Mouse (Mus musculus): ENCODE data around the gene Gpc2. TPM values are rescaled to one million over a fixed set of nuclear protein-coding genes. Genes with fewer than 3 reads are reported as not detected.

Gene Gpc2
- 101 and 134 TPM in 2 replicates for polyA plus RNA-seq (2015; fragmentation: Nextera tagmentation; extraction: Ambion mirVana)

GRCm38 (mm10) chr5:138279585-138280424, at the start of gene Gpc2, which contains the start of the genes Gm43720 and Stag3:
Gene Gpc2, minus strand, starts transcription at chr5:138280005.
Gene Gm43720, minus strand, starts transcription at chr5:138279958.
Gene Stag3, plus strand, starts transcription at chr5:138280240.
- Histone ChIP-seq H3K27me3 (replicated peaks) (no peaks in the 10 kb centered on the region), H3K4me1 (peaks cover 48% of the 10 kb centered on the region), H3K36me3 (peaks cover 7% of the 10 kb centered on the region), H3K27ac (replicated peaks) (peak within 1 kb of the TSS; percentile 81), H3K9me3 (replicated peaks) (no peaks in the 10 kb centered on the region), H3K4me3 (replicated peaks) (peak within 1 kb of the TSS; percentile 61), H3K9ac (replicated peaks) (peak within 1 kb of the TSS; percentile 74), H3K4me2 (peak within 1 kb of the TSS; percentile 78)
- ATAC-seq (ENCODE audit: low FRiP score), result peak; percentile 98
- under 1% methylated on average over 56 of the region's 56 CpGs for WGBS

- Histone ChIP-seq H3K27ac (replicated peaks) (no peak overlapping the region), H3K4me2 (no peak overlapping the region), H3K4me1 (no peaks in the 10 kb centered on the region), H3K9me3 (replicated peaks) (no peaks in the 10 kb centered on the region), H3K36me3 (no peaks in the 10 kb centered on the region), H3K9ac (replicated peaks) (no peak overlapping the region), H3K27me3 (replicated peaks) (no peaks in the 10 kb centered on the region), H3K4me3 (replicated peaks) (no peak overlapping the region)
- ATAC-seq (ENCODE audit: low FRiP score), result no peak
- 93% methylated on average over 3 of the region's 3 CpGs for WGBS
Observed at GRCm38 (mm10) chr5:138312795-138313194, 33.0 kb upstream of the Gpc2 start.

GRCm38 (mm10) chr5:138299613-138300012, 19.8 kb upstream of the Gpc2 start:
- WGBS, result 89% methylated on average over 2 of the region's 2 CpGs
- H3K9ac ChIP-seq (replicated peaks), result no peak overlapping the region

GRCm38 (mm10) chr5:138294158-138294557, 14.4 kb upstream of the Gpc2 start:
- Histone ChIP-seq H3K9me3 (replicated peaks) (no peaks in the 10 kb centered on the region), H3K4me3 (replicated peaks) (no peak overlapping the region)
- no peak for ATAC-seq (ENCODE audit: low FRiP score)

More at GRCm38 (mm10) chr5:138299613-138300012, 19.8 kb upstream of the Gpc2 start:
- Histone ChIP-seq H3K4me1 (no peaks in the 10 kb centered on the region), H3K9me3 (replicated peaks) (no peaks in the 10 kb centered on the region), H3K4me3 (replicated peaks) (no peak overlapping the region), H3K36me3 (peaks cover 21% of the 10 kb centered on the region; the same call in 1 of the 2 replicates), H3K27ac (replicated peaks) (no peak overlapping the region), H3K27me3 (replicated peaks) (no peaks in the 10 kb centered on the region), H3K4me2 (no peak overlapping the region)
- ATAC-seq (ENCODE audit: low FRiP score), result no peak

GRCm38 (mm10) chr5:138291638-138292037, 11.8 kb upstream of the Gpc2 start:
- WGBS, result 91% methylated on average over 1 of the region's 1 CpGs
- Histone ChIP-seq H3K9ac (replicated peaks) (no peak overlapping the region), H3K27ac (replicated peaks) (no peak overlapping the region), H3K9me3 (replicated peaks) (no peaks in the 10 kb centered on the region), H3K4me2 (no peak overlapping the region), H3K4me1 (no peaks in the 10 kb centered on the region), H3K4me3 (replicated peaks) (no peak overlapping the region), H3K27me3 (replicated peaks) (no peaks in the 10 kb centered on the region), H3K36me3 (peaks cover 3% of the 10 kb centered on the region; the same call in 1 of the 2 replicates)
- no peak for ATAC-seq (ENCODE audit: low FRiP score)

More at GRCm38 (mm10) chr5:138294158-138294557, 14.4 kb upstream of the Gpc2 start:
- no peaks in the 10 kb centered on the region for H3K4me1 ChIP-seq
- no peak overlapping the region for H3K27ac ChIP-seq (replicated peaks)
- no peaks in the 10 kb centered on the region for H3K27me3 ChIP-seq (replicated peaks)
- H3K9ac ChIP-seq (replicated peaks), result no peak overlapping the region
- peaks cover 3% of the 10 kb centered on the region; the same call in 1 of the 2 replicates for H3K36me3 ChIP-seq
- no peak overlapping the region for H3K4me2 ChIP-seq

GRCm38 (mm10) chr5:138287861-138288260, 8.1 kb upstream of the Gpc2 start:
- Histone ChIP-seq H3K9ac (replicated peaks) (no peak overlapping the region), H3K4me2 (no peak overlapping the region), H3K9me3 (replicated peaks) (no peaks in the 10 kb centered on the region), H3K27ac (replicated peaks) (no peak overlapping the region), H3K27me3 (replicated peaks) (no peaks in the 10 kb centered on the region), H3K4me1 (no peaks in the 10 kb centered on the region), H3K36me3 (peaks cover 3% of the 10 kb centered on the region; the same call in 1 of the 2 replicates), H3K4me3 (replicated peaks) (no peak overlapping the region)
- WGBS, result 76% methylated on average over 3 of the region's 3 CpGs
- ATAC-seq (ENCODE audit: low FRiP score), result no peak

- Histone ChIP-seq H3K4me2 (no peak overlapping the region), H3K4me3 (replicated peaks) (no peak overlapping the region), H3K36me3 (no peaks in the 10 kb centered on the region), H3K4me1 (peaks cover 11% of the 10 kb centered on the region), H3K9ac (replicated peaks) (no peak overlapping the region), H3K9me3 (replicated peaks) (no peaks in the 10 kb centered on the region), H3K27me3 (replicated peaks) (no peaks in the 10 kb centered on the region), H3K27ac (replicated peaks) (no peak overlapping the region)
- no peak for ATAC-seq (ENCODE audit: low FRiP score)
- 59% methylated on average over 1 of the region's 1 CpGs for WGBS
Observed at GRCm38 (mm10) chr5:138283540-138283939, 3.7 kb upstream of the Gpc2 start.

GRCm38 (mm10) chr5:138281798-138282197, 2.0 kb upstream of the Gpc2 start:
- H3K27me3 ChIP-seq (replicated peaks), result no peaks in the 10 kb centered on the region
- no peak overlapping the region for H3K4me3 ChIP-seq (replicated peaks)
- H3K9ac ChIP-seq (replicated peaks), result no peak overlapping the region
- no peak for ATAC-seq (ENCODE audit: low FRiP score)
- H3K36me3 ChIP-seq, result peaks cover 5% of the 10 kb centered on the region
- H3K4me2 ChIP-seq, result no peak overlapping the region
- WGBS, result 82% methylated on average over 2 of the region's 2 CpGs
- peaks cover 28% of the 10 kb centered on the region for H3K4me1 ChIP-seq
- H3K27ac ChIP-seq (replicated peaks), result no peak overlapping the region
- H3K9me3 ChIP-seq (replicated peaks), result no peaks in the 10 kb centered on the region

- H3K27me3 ChIP-seq (replicated peaks), result no peaks in the 10 kb centered on the region
- peak overlapping the region; percentile 61 for H3K4me3 ChIP-seq (replicated peaks)
- H3K9ac ChIP-seq (replicated peaks), result no peak overlapping the region
- peaks cover 7% of the 10 kb centered on the region for H3K36me3 ChIP-seq
- H3K27ac ChIP-seq (replicated peaks), result no peak overlapping the region
- H3K9me3 ChIP-seq (replicated peaks), result no peaks in the 10 kb centered on the region
- no peak for ATAC-seq (ENCODE audit: low FRiP score)
- peaks cover 38% of the 10 kb centered on the region for H3K4me1 ChIP-seq
- H3K4me2 ChIP-seq, result peak overlapping the region; percentile 78
- WGBS, result 93% methylated on average over 15 of the region's 15 CpGs
Observed at GRCm38 (mm10) chr5:138280829-138281228, 1.0 kb upstream of the Gpc2 start.

- peaks cover 42% of the 10 kb centered on the region for H3K4me1 ChIP-seq
- no peaks in the 10 kb centered on the region for H3K9me3 ChIP-seq (replicated peaks)
- H3K4me2 ChIP-seq, result peak overlapping the region; percentile 78
- H3K4me3 ChIP-seq (replicated peaks), result peak overlapping the region; percentile 61
- peaks cover 7% of the 10 kb centered on the region for H3K36me3 ChIP-seq
- ATAC-seq (ENCODE audit: low FRiP score), result no peak
- H3K27me3 ChIP-seq (replicated peaks), result no peaks in the 10 kb centered on the region
- 21% methylated on average over 26 of the region's 26 CpGs for WGBS
- no peak overlapping the region; the same call in 1 of the 2 replicates for H3K9ac ChIP-seq (replicated peaks)
- H3K27ac ChIP-seq (replicated peaks), result peak overlapping the region; percentile 58
Observed at GRCm38 (mm10) chr5:138280425-138280768, 592 bp upstream of the Gpc2 start.

- Histone ChIP-seq H3K4me3 (replicated peaks) (peak overlapping the region; percentile 61), H3K36me3 (peaks cover 12% of the 10 kb centered on the region), H3K4me1 (peaks cover 56% of the 10 kb centered on the region), H3K4me2 (peak overlapping the region; percentile 78), H3K9ac (replicated peaks) (no peak overlapping the region), H3K27me3 (replicated peaks) (no peaks in the 10 kb centered on the region), H3K27ac (replicated peaks) (no peak overlapping the region), H3K9me3 (replicated peaks) (no peaks in the 10 kb centered on the region)
- WGBS, result 90% methylated on average over 7 of the region's 7 CpGs
- ATAC-seq (ENCODE audit: low FRiP score), result no peak
Observed at GRCm38 (mm10) chr5:138277994-138278393, 1.8 kb downstream of the Gpc2 start.
